Mouse (Mus musculus) adipocyte (in vitro differentiated cells): ENCODE measurements at regions not wholly inside any gene's neighbourhood (a gene's known extent, or its start where the extent isn't known, plus 50 kb on each side); places are given as distances from the start of the nearest gene placed in this dataset.
"Not testable (repeated sequence)": the region's sequence is repeated elsewhere in the genome, so short reads cannot be mapped to it uniquely, and the experiment has no call there.

Experiments used
- DNase-seq: peaks from one replicate; pipeline ENCODE4 v3.0.0-alpha.2; 2016; ENCODE audit warnings: low spot score

GRCm38 (mm10) chr8:35123196-35123621 lies 642.4 kb upstream of the Gm19410 start:
- no peak for DNase-seq

GRCm38 (mm10) chr8:35125179-35125578 lies 640.4 kb upstream of the Gm19410 start:
- no peak for DNase-seq

GRCm38 (mm10) chr8:35132281-35132680 lies 633.3 kb upstream of the Gm19410 start:
- no peak for DNase-seq

GRCm38 (mm10) chr8:35135630-35136029 lies 630.0 kb upstream of the Gm19410 start:
- no peak for DNase-seq

GRCm38 (mm10) chr8:35136643-35137042 lies 628.9 kb upstream of the Gm19410 start:
- DNase-seq, result no peak

GRCm38 (mm10) chr8:35140775-35141174 lies 624.8 kb upstream of the Gm19410 start:
- DNase-seq, result no peak

GRCm38 (mm10) chr8:35143018-35143656 lies 622.5 kb upstream of the Gm19410 start:
- DNase-seq, result no peak

- no peak for DNase-seq
These were observed 621.9 kb upstream of the Gm19410 start for GRCm38 (mm10) chr8:35143684-35144083.

GRCm38 (mm10) chr8:35144401-35144800 lies 621.2 kb upstream of the Gm19410 start:
- DNase-seq, result peak; percentile 18

GRCm38 (mm10) chr8:35147481-35147880 lies 618.1 kb upstream of the Gm19410 start:
- no peak for DNase-seq

GRCm38 (mm10) chr8:35147967-35148366 lies 617.6 kb upstream of the Gm19410 start:
- DNase-seq, result no peak

GRCm38 (mm10) chr8:35152585-35152984 lies 613.0 kb upstream of the Gm19410 start:
- no peak for DNase-seq

GRCm38 (mm10) chr8:35156272-35156671 lies 609.3 kb upstream of the Gm19410 start:
- DNase-seq, result no peak

- no peak for DNase-seq
These were observed 607.9 kb upstream of the Gm19410 start for GRCm38 (mm10) chr8:35157711-35158110.

- peak; percentile 18 for DNase-seq
These were observed 606.3 kb upstream of the Gm19410 start for GRCm38 (mm10) chr8:35159329-35159728.

- no peak for DNase-seq
These were observed 605.4 kb upstream of the Gm19410 start for GRCm38 (mm10) chr8:35160230-35160629.

GRCm38 (mm10) chr8:35162166-35162565 lies 603.4 kb upstream of the Gm19410 start:
- not testable (repeated sequence) for DNase-seq

- peak; percentile 27 for DNase-seq
These were observed 599.0 kb upstream of the Gm19410 start for GRCm38 (mm10) chr8:35166611-35167010.

GRCm38 (mm10) chr8:35171536-35172310 lies 593.9 kb upstream of the Gm19410 start:
- DNase-seq, result no peak

GRCm38 (mm10) chr8:35177314-35177713 lies 588.3 kb upstream of the Gm19410 start:
- DNase-seq, result no peak

- no peak for DNase-seq
These were observed 585.5 kb upstream of the Gm19410 start for GRCm38 (mm10) chr8:35180075-35180474.

- no peak for DNase-seq
These were observed 583.4 kb upstream of the Gm19410 start for GRCm38 (mm10) chr8:35182141-35182540.

GRCm38 (mm10) chr8:35183423-35183822 lies 582.2 kb upstream of the Gm19410 start:
- no peak for DNase-seq

- DNase-seq, result no peak
These were observed 580.4 kb upstream of the Gm19410 start for GRCm38 (mm10) chr8:35185165-35185564.
